Mouse (Mus musculus) CH12.LX (cell line): ENCODE data around the gene Fars2. TPM values are rescaled to one million over a fixed set of nuclear protein-coding genes. Genes with fewer than 3 reads are reported as not detected.

Experiments
- DNase-seq: peaks from one replicate; pipeline ENCODE4 v3.0.0-alpha.2; 2013; ENCODE audit errors: extremely low read depth
- H3K27ac ChIP-seq: 2 replicates; pipeline ENCODE4 v1.5.1; 2012; ENCODE audit warnings: low read depth, mild to moderate bottlenecking, control low read depth, moderate library complexity; ENCODE audit not compliant: insufficient read depth
- H3K27me3 ChIP-seq: replicated peaks from 2 replicates; pipeline ENCODE3; 2012; ENCODE audit warnings: inconsistent platforms
- H3K36me3 ChIP-seq, 2 experiments: replicated peaks in 1 of 2; 2 replicates each; pipeline versions ENCODE3 to v1.6.1; 2012; ENCODE audit warnings: inconsistent platforms in 1 of 2, low read length in 1 of 2, mild to moderate bottlenecking in 1 of 2, mixed read lengths in 1 of 2, moderate library complexity in 1 of 2; ENCODE audit not compliant: control insufficient read depth in 1 of 2, insufficient read depth in 1 of 2
- H3K4me1 ChIP-seq, 2 experiments: 2 replicates each; pipeline ENCODE4 v1.6.1; 2012; ENCODE audit warnings: inconsistent platforms in 1 of 2, moderate library complexity in 1 of 2; ENCODE audit not compliant: insufficient read depth in 2 of 2, control insufficient read depth in 1 of 2
- H3K4me2 ChIP-seq: 2 replicates; pipeline ENCODE4 v1.6.1; 2012; ENCODE audit warnings: low read depth, mild to moderate bottlenecking, control low read depth; ENCODE audit not compliant: poor library complexity, insufficient read depth, severe bottlenecking
- H3K4me3 ChIP-seq, 3 experiments: fragments of 150-350 bp in 1 of 3; sonication (generic) in 1 of 3; replicated peaks in 1 of 3; 2 replicates each; pipeline versions ENCODE3 to v1.5.1; 2011 to 2012; ENCODE audit warnings: low read depth in 2 of 3, low read length in 2 of 3, mild to moderate bottlenecking in 2 of 3, moderate library complexity in 2 of 3, control low read depth in 1 of 3, improper control_type of control experiment in 1 of 3, inconsistent platforms in 1 of 3, mixed read lengths in 1 of 3; ENCODE audit not compliant: poor library complexity in 1 of 3
- H3K79me2 ChIP-seq: replicated peaks from 2 replicates; pipeline ENCODE4 v1.6.1; 2012; ENCODE audit warnings: mild to moderate bottlenecking, moderate library complexity; ENCODE audit not compliant: control insufficient read depth, poor library complexity, insufficient read depth, severe bottlenecking; ENCODE audit errors: extremely low read depth
- H3K9ac ChIP-seq: 2 replicates; pipeline ENCODE4 v1.6.1; 2012; ENCODE audit warnings: low read depth, mild to moderate bottlenecking, control low read depth, moderate library complexity; ENCODE audit not compliant: insufficient read depth
- H3K9me3 ChIP-seq: replicated peaks from 2 replicates; pipeline ENCODE3; 2012; ENCODE audit warnings: low read length, inconsistent platforms, mixed read lengths
- BHLHE40 ChIP-seq: IDR thresholded peaks from 2 replicates; pipeline ENCODE4 v1.6.1; 2011; ENCODE audit warnings: mild to moderate bottlenecking, low read depth, low read length, improper control_type of control experiment
- CHD2 ChIP-seq: IDR thresholded peaks from 2 replicates; pipeline ENCODE4 v1.6.1; 2011; ENCODE audit warnings: low read length, improper control_type of control experiment
- CTCF ChIP-seq, 2 experiments: IDR thresholded peaks in 1 of 2; conservative IDR thresholded peaks in 1 of 2; 2 replicates each; pipeline ENCODE4 v1.5.1; 2011 to 2012; ENCODE audit warnings: low read depth in 2 of 2, low read length in 2 of 2, improper control_type of control experiment in 1 of 2, inconsistent platforms in 1 of 2, mild to moderate bottlenecking in 1 of 2, moderate library complexity in 1 of 2
- ELF1 ChIP-seq: IDR thresholded peaks from 2 replicates; pipeline ENCODE4 v1.6.1; 2014; ENCODE audit warnings: low read depth, mild to moderate bottlenecking, inconsistent platforms, low read length, improper control_type of control experiment
- EP300 ChIP-seq: IDR thresholded peaks from 2 replicates; pipeline ENCODE4 v1.6.1; 2011; ENCODE audit warnings: low read length, improper control_type of control experiment
- ETS1 ChIP-seq: conservative IDR thresholded peaks from 2 replicates; pipeline ENCODE4 v1.6.1; 2012; ENCODE audit warnings: low read depth, mild to moderate bottlenecking, inconsistent platforms, low read length, improper control_type of control experiment, moderate library complexity
- GABPA ChIP-seq: IDR thresholded peaks from 2 replicates; pipeline ENCODE4 v1.6.1; 2012; ENCODE audit warnings: low read depth, low read length, improper control_type of control experiment, inconsistent platforms; ENCODE audit not compliant: insufficient replicate concordance
- HCFC1 ChIP-seq: IDR thresholded peaks from 2 replicates; pipeline ENCODE4 v1.6.1; 2012; ENCODE audit warnings: low read depth, mild to moderate bottlenecking, inconsistent platforms, low read length, improper control_type of control experiment
- IRF4 ChIP-seq: IDR thresholded peaks from 2 replicates; pipeline ENCODE4 v1.6.1; 2014; ENCODE audit warnings: low read depth, mild to moderate bottlenecking, inconsistent platforms, low read length, improper control_type of control experiment
- JUN ChIP-seq: IDR thresholded peaks from 2 replicates; pipeline ENCODE4 v1.6.1; 2011; ENCODE audit warnings: low read depth, mild to moderate bottlenecking, low read length, improper control_type of control experiment, moderate library complexity; ENCODE audit not compliant: insufficient read depth
- KAT2A ChIP-seq: IDR thresholded peaks from 2 replicates; pipeline ENCODE4 v1.6.1; 2012; ENCODE audit warnings: low read length, improper control_type of control experiment, inconsistent platforms; ENCODE audit not compliant: insufficient replicate concordance
- MAFK ChIP-seq: IDR thresholded peaks from 2 replicates; pipeline ENCODE4 v1.6.1; 2011; ENCODE audit warnings: low read length, improper control_type of control experiment; ENCODE audit not compliant: insufficient replicate concordance
- MAX ChIP-seq: IDR thresholded peaks from 2 replicates; pipeline ENCODE4 v1.6.1; 2011; ENCODE audit warnings: low read length, improper control_type of control experiment
- MAZ ChIP-seq: IDR thresholded peaks from 2 replicates; pipeline ENCODE4 v1.6.1; 2012; ENCODE audit warnings: low read depth, mild to moderate bottlenecking, inconsistent platforms, low read length, improper control_type of control experiment, moderate library complexity
- MEF2A ChIP-seq: IDR thresholded peaks from 2 replicates; pipeline ENCODE4 v1.6.1; 2014; ENCODE audit warnings: low read depth, mild to moderate bottlenecking, inconsistent platforms, low read length, improper control_type of control experiment, borderline replicate concordance
- MXI1 ChIP-seq: IDR thresholded peaks from 2 replicates; pipeline ENCODE4 v1.6.1; 2011; ENCODE audit warnings: mild to moderate bottlenecking, low read depth, low read length, improper control_type of control experiment
- MYC ChIP-seq: IDR thresholded peaks from 2 replicates; pipeline ENCODE4 v1.6.1; 2011; ENCODE audit warnings: low read depth, mild to moderate bottlenecking, improper control_type of control experiment, low read length
- NELFE ChIP-seq: IDR thresholded peaks from 2 replicates; pipeline ENCODE4 v1.6.1; 2011; ENCODE audit warnings: low read depth, low read length, improper control_type of control experiment
- NRF1 ChIP-seq: IDR thresholded peaks from 2 replicates; pipeline ENCODE4 v1.6.1; 2014; ENCODE audit warnings: low read depth, mild to moderate bottlenecking, inconsistent platforms, low read length, improper control_type of control experiment, moderate library complexity
- POLR2A ChIP-seq: IDR thresholded peaks from 2 replicates; pipeline ENCODE4 v1.6.1; 2011; ENCODE audit warnings: low read depth, mild to moderate bottlenecking, improper control_type of control experiment, low read length
- POLR2AphosphoS2 ChIP-seq: IDR thresholded peaks from 2 replicates; pipeline ENCODE4 v1.6.1; 2011; ENCODE audit warnings: low read depth, low read length, improper control_type of control experiment
- RCOR1 ChIP-seq: conservative IDR thresholded peaks from 2 replicates; pipeline ENCODE4 v1.6.1; 2012; ENCODE audit warnings: low read depth, mild to moderate bottlenecking, inconsistent platforms, low read length, improper control_type of control experiment
- SIN3A ChIP-seq: IDR thresholded peaks from 2 replicates; pipeline ENCODE4 v1.6.1; 2012; ENCODE audit warnings: low read length, improper control_type of control experiment, inconsistent platforms
- TBP ChIP-seq: conservative IDR thresholded peaks from 2 replicates; pipeline ENCODE4 v1.6.1; 2011; ENCODE audit warnings: low read depth, low read length, improper control_type of control experiment
- TCF12 ChIP-seq: IDR thresholded peaks from 2 replicates; pipeline ENCODE4 v1.6.1; 2014; ENCODE audit warnings: low read depth, mild to moderate bottlenecking, inconsistent platforms, low read length, improper control_type of control experiment
- UBTF ChIP-seq: IDR thresholded peaks from 2 replicates; pipeline ENCODE4 v1.6.1; 2012; ENCODE audit warnings: low read depth, mild to moderate bottlenecking, inconsistent platforms, low read length, improper control_type of control experiment, moderate library complexity
- ZKSCAN1 ChIP-seq: IDR thresholded peaks from 2 replicates; pipeline ENCODE4 v1.6.1; 2012; ENCODE audit warnings: low read depth, inconsistent platforms, low read length, improper control_type of control experiment, borderline replicate concordance
- ZNF384 ChIP-seq: IDR thresholded peaks from 2 replicates; pipeline ENCODE4 v1.6.1; 2012; ENCODE audit warnings: low read depth, low read length, improper control_type of control experiment, inconsistent platforms
- dilution Hi-C: fragments of 300-500 bp; cut with MboI; formaldehyde crosslinking; loops from 2 replicates; pipeline ENCODE4 v1.14.3; 2020; ENCODE audit warnings: low sequenced_read_pairs; ENCODE audit not compliant: extremely low pct_unique_long_range_greater_than_20kb, extremely low pct_ligation_motif_present
- in situ Hi-C: fragments of 300-500 bp; cut with MboI; formaldehyde crosslinking; loops from 3 replicates; pipeline ENCODE4 v1.14.3; 2019; ENCODE audit warnings: low sequenced_read_pairs, low pct_ligation_motif_present, low pct_unique_long_range_greater_than_20kb, mixed read lengths
- polyA plus RNA-seq: library from polyadenylated mRNA; unstranded; fragments of >175 nt; gene quantifications from 2 replicates; pipeline ENCODE4 v1.2.1, GENCODE M21; 2012; ENCODE audit warnings: low read depth; ENCODE audit not compliant: insufficient read length
- total RNA-seq, 2 experiments: library from RNA; depleted of rRNA; stranded (reverse); fragments of 300-350 nt in 1 of 2; fragments of >200 nt in 1 of 2; gene quantifications; 2 replicates each; pipeline ENCODE4 v1.2.3; 2012 to 2014

Gene Fars2
- total RNA-seq (2012; rRNA removed), result 36.9 and 46.4 TPM in 2 replicates
- total RNA-seq (2014; rRNA removed), result 29.8 and 30.2 TPM in 2 replicates
- polyA plus RNA-seq, result 38.3 and 47.7 TPM in 2 replicates

DNA sequence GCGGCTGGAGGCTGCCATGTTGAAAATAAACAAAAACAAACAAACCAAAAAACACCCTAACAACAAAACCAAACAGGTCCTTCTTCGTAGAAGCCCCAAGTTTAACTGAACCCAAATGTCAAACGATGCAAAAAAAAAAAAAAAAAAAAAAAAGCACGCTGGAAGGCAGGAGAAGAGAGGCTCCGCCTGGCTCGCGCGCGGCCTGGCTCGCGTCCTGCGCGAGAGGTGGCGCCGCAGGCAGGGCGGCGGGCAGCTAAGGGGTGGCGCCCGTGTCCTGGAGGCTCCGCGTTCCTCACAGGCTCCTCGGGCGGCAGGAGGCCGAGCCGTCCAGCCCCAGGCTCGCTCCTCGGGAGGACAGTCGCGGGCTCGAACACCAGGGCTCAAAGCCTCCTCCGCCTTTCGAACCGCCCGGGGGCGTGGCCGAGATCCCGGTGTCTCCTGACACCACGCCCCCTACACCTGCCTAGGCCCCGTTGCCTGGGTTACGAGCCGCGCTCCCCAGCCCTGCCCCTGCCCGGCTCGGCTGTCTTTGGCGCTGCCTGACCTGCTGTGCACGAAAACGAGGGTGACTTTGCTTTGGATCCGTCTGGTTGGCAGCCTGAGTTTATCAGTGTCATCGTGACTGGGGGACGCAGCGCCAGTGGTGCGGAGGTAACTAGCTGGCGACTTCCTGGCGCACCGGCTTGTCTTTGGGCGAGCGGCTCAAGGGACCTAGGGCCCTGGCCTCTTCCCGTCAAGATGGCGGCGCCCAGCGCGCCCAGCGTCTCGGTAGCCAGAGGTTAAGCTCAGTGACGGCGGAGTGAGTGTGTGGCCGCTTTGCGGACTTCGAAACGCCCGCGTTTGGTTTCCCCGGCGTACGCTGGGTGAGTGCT lies at the start of gene Fars2, which contains the start of gene Lyrm4:
Gene Fars2, plus strand, starts transcription at position 270 of the 872 bp plus-strand sequence.
Gene Lyrm4, minus strand, starts transcription at position 384 of the 872 bp plus-strand sequence.
- TF ChIP-seq SIN3A (peak; percentile 75), TCF12 (peak; percentile 77; the same call in 1 of the 2 replicates), ETS1 (no peak), CHD2 (peak; percentile 64), POLR2A (peak; percentile 71), TBP (peak; percentile 70; the same call in 1 of the 2 replicates), IRF4 (peak; percentile 16; the same call in 1 of the 2 replicates), EP300 (no peak), JUN (no peak), UBTF (peak; percentile 60), MAZ (peak; percentile 89), MXI1 (peak; percentile 85), MAX (peak; percentile 100), RCOR1 (peak; percentile 71; the same call in 1 of the 2 replicates), CTCF (conservative IDR thresholded peaks at IDR 0.05 in 1 of 2, IDR thresholded peaks at IDR 0.05 in 1 of 2; ENCODE audit: low read depth in 2 of 2, low read length in 2 of 2) (peak in 1 of 2 experiments; percentile 26; a peak in 1 of 4 replicates), BHLHE40 (peak; percentile 4; the same call in 1 of the 2 replicates), HCFC1 (peak; percentile 86), ZNF384 (peak; percentile 96), MYC (peak; percentile 74; the same call in 1 of the 2 replicates), POLR2AphosphoS2 (no peak), MEF2A (peak; percentile 13), GABPA (no peak), MAFK (0 out of 2 replicates have a peak, but pooled peaks have one; percentile 34), KAT2A (peak; percentile 60; the same call in 1 of the 2 replicates), NRF1 (peak; percentile 43), ZKSCAN1 (no peak), NELFE (peak; percentile 67), ELF1 (peak; percentile 73)
- TF ChIP-seq, all 38 proteins: peak for 22
- Histone ChIP-seq H3K9ac (peak within 1 kb of the TSS; percentile 88), H3K36me3 (peaks cover 0 to 6% of the 10 kb centered on the region in 2 experiments), H3K4me2 (peak within 1 kb of the TSS; percentile 92), H3K4me1 (peaks cover 8 to 56% of the 10 kb centered on the region in 2 experiments; a peak in 3 of 4 replicates), H3K4me3 (peak within 1 kb of the TSS; percentile 80 to 91 (median 81)), H3K27ac (peak within 1 kb of the TSS; percentile 98), H3K9me3 (no peaks in the 10 kb centered on the region), H3K27me3 (no peaks in the 10 kb centered on the region), H3K79me2 (peaks cover 19% of the 10 kb centered on the region)
- DNase-seq, result peak; percentile 91
- in situ Hi-C loops, result loop anchor here (10.0 kb wide), 1 partner anchor 93 kb away; no protein-coding TSS in a partner anchor
- dilution Hi-C loops, result no loop called here
